Mouse (Mus musculus): Measurements from ENCODE around the gene Stat5b.
A peak's percentile ranks its signal among the peaks of the same experiment; 100 is the strongest.

The Stat5b gene

GRCm38 (mm10) chr11:100839523-100839922 lies 11.0 kb downstream of the Stat5b start:
- DNase-seq = no peak

DNA sequence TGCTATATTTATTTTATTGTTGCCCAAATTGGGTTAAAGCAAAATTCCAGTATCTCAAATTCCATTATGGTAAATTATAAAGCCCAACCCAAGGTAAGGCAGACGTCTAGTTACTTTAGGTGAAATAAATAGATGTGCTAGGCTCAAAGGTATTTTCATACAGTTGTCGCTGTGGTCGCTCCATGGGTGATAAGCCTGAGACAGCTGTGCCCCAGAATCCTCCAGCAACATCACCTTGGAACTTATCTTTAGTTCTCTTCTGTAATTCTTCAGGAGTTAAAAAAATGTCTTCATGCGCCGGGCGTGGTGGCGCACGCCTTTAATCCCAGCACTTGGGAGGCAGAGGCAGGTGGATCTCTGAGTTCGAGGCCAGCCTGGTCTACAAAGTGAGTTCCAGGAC lies 11.6 kb downstream of the Stat5b start:
- DNase-seq = no peak

- DNase-seq = peak in 1 of 2 experiments; percentile 58
Observed at GRCm38 (mm10) chr11:100836923-100837702, 13.4 kb downstream of the Stat5b start.

GRCm38 (mm10) chr11:100833466-100833865 lies 17.1 kb downstream of the Stat5b start:
- DNase-seq = no peak

- DNase-seq = no peak
Observed at GRCm38 (mm10) chr11:100831396-100831795, 19.1 kb downstream of the Stat5b start.

DNA sequence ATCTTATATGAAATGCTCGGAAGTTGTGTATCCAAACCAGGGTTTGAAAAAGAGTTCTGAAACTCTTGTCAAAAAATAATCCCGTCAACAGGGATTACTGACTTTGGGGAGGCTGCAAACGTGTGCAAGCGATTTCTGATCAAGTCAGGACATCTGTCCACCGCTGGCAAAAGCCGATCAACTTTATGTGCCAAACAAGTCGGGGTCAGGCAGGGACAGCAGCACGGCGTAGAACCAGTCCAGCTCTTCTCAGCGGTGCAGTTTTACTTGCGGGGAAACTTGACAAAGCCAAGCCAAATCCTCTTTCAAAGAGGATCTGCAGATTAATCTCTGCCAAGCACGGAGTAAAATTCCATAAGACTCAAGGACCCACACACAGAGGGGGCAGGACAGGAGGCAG lies 20.8 kb downstream of the Stat5b start:
- no peak for DNase-seq

- peak; percentile 59 to 60 for DNase-seq
Observed at GRCm38 (mm10) chr11:100828676-100829151, 21.8 kb downstream of the Stat5b start.

DNA sequence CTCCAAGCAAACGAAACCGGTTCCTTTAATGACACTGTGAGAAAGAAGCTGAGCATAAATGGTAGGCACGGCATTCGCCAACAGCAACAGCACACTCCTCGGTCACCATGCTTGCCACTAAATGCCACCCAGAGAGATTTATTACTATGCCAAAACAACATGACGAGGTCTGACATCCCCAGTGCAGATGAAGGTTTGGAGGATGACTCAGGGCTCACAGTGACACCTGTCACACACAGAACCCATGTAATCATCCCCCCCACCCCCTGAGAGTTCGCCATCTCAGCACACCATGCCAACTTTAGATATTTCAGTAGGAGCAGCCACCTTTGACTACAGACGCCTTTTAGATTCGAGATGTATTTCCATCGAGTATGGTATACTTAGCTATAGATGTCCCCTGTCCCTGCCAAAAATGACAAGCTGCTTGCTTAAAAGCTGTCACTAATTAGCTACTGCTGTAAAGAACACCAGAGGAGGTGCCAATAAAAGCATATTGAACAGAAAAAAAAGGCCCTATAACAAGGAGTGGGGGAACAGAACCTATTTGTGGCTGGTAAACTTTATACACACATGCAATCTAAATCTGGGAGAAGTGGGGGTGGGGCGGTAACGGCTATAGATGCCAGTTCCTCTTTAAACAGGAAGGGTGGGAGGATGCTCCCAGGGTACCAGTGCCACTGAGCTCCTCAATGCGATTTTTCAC lies 24.2 kb downstream of the Stat5b start:
- peak in 1 of 2 experiments; percentile 36 for DNase-seq

GRCm38 (mm10) chr11:100825451-100825850 lies 25.1 kb downstream of the Stat5b start:
- DNase-seq = no peak

GRCm38 (mm10) chr11:100824496-100824895 lies 26.0 kb downstream of the Stat5b start:
- DNase-seq = no peak

DNA sequence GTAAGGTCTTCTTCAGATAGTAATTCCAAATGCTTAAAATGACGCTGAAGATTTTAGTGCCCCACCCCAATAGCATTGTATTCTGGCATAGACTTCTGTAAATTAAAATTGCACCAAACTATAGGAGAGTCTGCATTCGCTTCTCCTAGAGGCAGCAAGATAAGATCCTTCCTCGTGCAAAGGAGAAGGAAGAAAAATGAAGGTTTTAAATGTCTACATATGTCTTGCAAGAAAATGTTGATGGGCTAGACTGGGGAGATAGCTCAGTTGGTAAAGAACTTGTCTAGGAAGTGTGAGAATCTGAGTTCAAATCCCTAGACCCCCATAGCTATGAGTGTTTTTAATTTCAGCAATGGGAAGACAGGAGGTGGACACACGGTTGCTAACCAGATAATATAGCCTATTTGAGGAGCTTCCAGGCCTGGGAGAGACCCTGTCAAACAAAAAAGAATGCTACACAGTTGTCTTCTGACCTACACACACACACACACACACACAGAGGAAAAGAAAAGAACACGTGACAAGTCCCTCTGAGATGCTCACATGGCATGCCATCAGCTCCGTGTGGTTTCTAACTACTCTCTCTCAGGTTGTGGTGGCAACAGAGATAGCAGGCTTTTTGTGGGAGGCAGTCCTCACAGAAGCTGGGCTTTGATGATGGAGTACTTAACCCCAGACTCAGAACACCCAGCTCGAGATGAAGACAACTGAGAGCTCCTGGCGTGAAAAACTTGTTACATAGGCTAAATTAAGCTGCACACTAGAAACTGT lies 26.8 kb downstream of the Stat5b start:
- DNase-seq = no peak

- no peak for DNase-seq
Observed at GRCm38 (mm10) chr11:100822365-100822764, 28.2 kb downstream of the Stat5b start.

- no peak for DNase-seq
Observed at GRCm38 (mm10) chr11:100821605-100822220, 28.8 kb downstream of the Stat5b start.

DNA sequence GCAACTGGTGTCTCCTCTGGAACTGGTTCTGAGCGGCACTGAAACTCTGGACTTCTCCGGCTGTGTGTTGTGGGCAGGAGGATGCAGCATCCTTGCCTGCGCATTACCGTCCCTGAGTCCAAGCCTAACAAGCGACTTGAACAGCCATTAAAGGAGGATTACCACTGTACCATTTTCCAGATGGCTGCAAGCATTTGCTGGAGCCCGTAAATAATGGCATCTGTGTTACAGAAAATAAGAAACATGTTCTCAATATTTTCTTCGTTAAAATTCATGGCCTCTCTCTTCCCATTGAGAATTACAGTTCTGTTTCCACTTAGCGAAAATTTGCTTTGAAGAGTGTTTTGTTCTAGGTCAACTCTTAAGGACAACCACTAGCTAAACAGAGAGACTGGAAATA lies 30.5 kb downstream of the Stat5b start:
- DNase-seq = no peak

GRCm38 (mm10) chr11:100819626-100820025 lies 30.9 kb downstream of the Stat5b start:
- DNase-seq = no peak

GRCm38 (mm10) chr11:100819048-100819447 lies 31.5 kb downstream of the Stat5b start:
- no peak for DNase-seq

DNA sequence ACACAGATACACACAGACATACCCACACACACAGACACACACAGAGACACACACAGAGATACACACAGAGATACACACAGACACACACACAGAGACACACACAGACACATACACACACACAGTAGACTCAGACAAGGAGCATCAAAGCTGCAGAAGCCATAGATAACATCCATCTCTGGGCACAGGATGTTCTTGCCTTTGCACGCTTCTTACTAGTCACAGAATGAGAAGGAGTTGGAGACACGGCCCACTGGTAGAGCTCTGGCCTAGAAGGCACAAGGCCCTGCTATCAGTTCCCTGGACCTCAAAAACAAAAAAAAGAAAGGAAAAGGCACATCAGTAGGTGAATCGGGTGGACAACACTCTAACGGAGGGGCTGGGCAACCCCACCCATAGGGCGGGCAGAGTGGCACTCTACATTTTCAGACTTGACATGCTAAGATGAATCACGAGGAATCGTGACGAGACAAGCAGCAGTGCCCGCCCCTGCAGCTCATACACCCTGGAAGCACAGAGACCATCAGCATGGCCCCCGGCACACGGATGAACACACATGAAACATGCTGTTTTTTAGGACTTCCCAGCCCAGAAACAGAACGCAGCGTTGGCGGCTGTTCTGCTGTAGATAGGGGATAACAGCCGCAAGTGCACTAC lies 32.0 kb downstream of the Stat5b start:
- no peak for DNase-seq

GRCm38 (mm10) chr11:100817311-100817710 lies 33.2 kb downstream of the Stat5b start:
- peak; percentile 78 to 88 for DNase-seq

DNA sequence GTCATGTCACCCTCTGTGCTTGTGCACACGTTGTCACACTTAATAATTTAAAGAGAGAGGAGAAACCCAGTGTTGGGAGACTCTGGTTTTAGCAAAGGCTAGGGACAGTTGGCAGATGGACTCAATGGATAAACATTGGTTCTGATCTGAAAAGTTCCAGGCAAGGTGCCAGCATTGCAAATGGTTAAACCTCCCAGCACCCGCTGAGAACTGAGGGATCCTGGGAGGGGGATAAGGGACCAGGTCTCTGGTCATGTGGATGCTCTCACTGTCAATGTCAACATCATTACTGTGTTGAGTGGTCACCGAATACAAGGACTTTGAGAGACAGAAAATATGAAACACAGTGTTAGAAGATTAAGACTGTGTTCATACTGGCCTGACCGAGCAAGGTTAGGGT lies 33.7 kb downstream of the Stat5b start:
- peak; percentile 77 to 83 for DNase-seq

DNA sequence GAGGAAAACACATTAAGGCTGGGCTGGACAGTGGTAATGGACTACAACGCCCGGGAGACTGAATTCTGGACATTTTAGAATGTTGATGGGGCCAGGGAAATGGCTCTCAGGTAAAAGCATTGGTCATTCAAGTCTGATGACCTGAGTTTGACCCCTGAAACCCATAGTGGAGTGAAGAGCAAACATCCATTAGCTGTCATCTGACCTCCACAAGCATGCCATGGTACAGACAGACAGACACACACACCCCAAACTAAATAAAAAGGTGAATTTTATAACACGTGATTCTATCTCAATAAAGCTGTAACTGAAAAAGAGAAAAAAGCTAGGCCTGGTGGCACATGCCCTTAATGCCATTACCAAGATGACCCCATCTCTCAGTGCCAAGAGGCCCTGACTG lies 34.2 kb downstream of the Stat5b start:
- no peak for DNase-seq

DNA sequence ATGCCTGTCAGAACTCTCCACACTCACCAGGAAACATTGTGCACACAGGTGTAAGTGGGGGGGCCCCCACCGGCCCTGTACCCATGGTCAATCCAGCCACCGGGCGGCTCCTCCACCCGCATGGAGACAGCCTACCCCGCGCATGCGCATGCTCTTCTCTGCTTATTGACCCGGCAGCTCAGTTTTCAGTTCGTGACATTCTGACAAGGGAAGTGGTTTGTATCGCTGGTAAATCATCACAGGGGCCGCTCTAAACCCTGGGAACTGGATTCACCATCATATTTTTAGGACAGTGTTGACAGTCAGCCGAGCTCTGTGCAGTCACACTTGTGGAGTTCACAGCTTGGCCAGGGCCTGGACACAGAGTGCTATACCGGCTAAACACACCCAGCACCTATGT lies 36.0 kb downstream of the Stat5b start:
- DNase-seq = no peak

DNA sequence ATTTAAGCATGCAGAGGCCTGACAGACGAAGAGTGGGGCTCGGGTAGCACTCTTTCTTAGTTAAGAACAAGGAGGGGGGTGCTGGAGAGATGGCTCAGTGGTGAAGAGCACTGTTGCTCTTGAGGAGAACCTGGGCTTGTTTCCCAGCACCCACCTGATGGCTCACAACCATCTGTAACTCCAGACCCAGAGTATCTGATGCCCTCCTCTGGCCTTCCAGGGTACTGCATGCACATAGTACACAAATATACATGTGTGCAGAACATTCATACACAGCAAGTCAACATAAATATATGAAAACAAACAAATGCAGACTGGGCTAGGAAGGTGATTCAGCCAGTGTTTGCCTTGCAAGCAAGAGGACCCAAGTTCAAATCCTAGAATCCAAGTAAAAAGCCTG lies 39.4 kb downstream of the Stat5b start:
- DNase-seq = peak in 1 of 2 experiments; percentile 56
